Mouse (Mus musculus) intestine, embryonic 16.5 days (tissue): ENCODE results near the gene Palm3. TPM values are rescaled to one million over a fixed set of nuclear protein-coding genes. Genes with fewer than 3 reads are reported as not detected.

ENCODE experiments used
- ATAC-seq: fragments of 200-750 bp; cut with Nextera tagmentation; 2 replicates; pipeline ENCODE4 v1.8.0; 2017; ENCODE audit warnings: moderate TSS enrichment, moderate library complexity
- H3K27ac ChIP-seq: fragments of 300-500 bp; sonication (generic); 2 replicates; pipeline ENCODE4 v1.5.1; 2014; ENCODE audit warnings: mild to moderate bottlenecking, low read length
- H3K27me3 ChIP-seq: fragments of 300-500 bp; sonication (generic); replicated peaks from 2 replicates; pipeline ENCODE4 v1.6.1; 2014; ENCODE audit warnings: low read length, control low read depth, mixed read lengths; ENCODE audit not compliant: control insufficient read depth, insufficient read depth
- H3K36me3 ChIP-seq: fragments of 300-500 bp; sonication (generic); 2 replicates; pipeline ENCODE4 v1.6.1; 2014; ENCODE audit warnings: low read length, control low read depth; ENCODE audit not compliant: control insufficient read depth, insufficient read depth
- H3K4me1 ChIP-seq: fragments of 300-500 bp; sonication (generic); 2 replicates; pipeline ENCODE4 v1.6.1; 2014; ENCODE audit warnings: low read length, control low read depth, mixed read lengths; ENCODE audit not compliant: control insufficient read depth, insufficient read depth
- H3K4me2 ChIP-seq: fragments of 300-500 bp; sonication (generic); 2 replicates; pipeline ENCODE4 v1.6.1; 2014; ENCODE audit warnings: low read depth, low read length, control low read depth
- H3K4me3 ChIP-seq: fragments of 300-500 bp; sonication (generic); 2 replicates; pipeline ENCODE4 v1.5.1; 2014; ENCODE audit warnings: mild to moderate bottlenecking, low read length
- H3K9ac ChIP-seq: fragments of 300-500 bp; sonication (generic); 2 replicates; pipeline ENCODE4 v1.6.1; 2014; ENCODE audit warnings: low read depth, low read length
- H3K9me3 ChIP-seq: fragments of 300-500 bp; sonication (generic); 2 replicates; pipeline ENCODE4 v1.6.1; 2016; ENCODE audit warnings: low read length, control low read depth; ENCODE audit not compliant: control insufficient read depth
- WGBS: fragments of 180-500 bp; shearing (Covaris S2); extraction: QIAGEN DNeasy Blood & Tissue Kit; methylation state at CpG from one replicate; pipeline ENCODE4 v1.1.7; 2014; 5-methylcytosine and 5-hydroxymethylcytosine counted together
- polyA plus RNA-seq: library from polyadenylated mRNA; unstranded; fragments of >200 nt; fragmentation: Nextera tagmentation; extraction: Ambion mirVana; gene quantifications from 2 replicates; pipeline ENCODE4 v1.2.1, GENCODE M21; 2015

Palm3 gene
- polyA plus RNA-seq, 1 experiment from 2014 or later: 6.4 TPM

DNA sequence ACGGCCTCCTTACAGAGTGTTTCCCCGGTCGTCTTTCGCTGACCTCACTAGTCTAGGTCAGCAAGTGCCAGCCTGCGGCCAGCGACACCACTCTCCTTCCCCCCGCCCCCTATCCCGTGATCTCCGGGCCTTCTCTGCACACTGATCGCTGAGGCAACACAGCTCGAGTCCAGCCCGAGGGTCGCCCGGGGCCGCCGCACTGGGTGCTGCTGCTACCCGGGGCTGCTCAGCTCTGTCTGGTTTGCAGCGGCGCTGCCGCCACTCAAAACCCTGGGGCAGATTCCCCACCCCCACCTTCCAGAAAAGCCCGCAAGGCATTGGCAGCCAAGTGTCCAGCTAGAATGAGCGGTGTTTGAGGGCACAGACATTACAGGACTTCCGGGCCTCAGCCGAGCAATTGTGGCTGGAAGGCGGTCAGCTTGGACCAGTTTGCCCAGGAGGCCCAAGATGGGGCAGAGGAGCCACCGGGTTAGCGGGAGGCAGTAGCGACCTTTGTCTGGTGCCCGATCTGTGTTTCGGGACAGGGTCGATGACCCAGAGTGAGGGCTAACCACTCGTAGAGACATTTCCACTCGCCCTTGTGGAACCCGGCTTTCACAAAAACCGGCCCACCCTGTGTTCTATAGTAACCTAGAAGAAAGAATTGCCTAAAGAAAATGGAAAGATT lies 8.6 kb upstream of the Palm3 start:
- Histone ChIP-seq H3K9ac (peak overlapping the region; percentile 54), H3K36me3 (no peaks in the 10 kb centered on the region), H3K4me3 (peak overlapping the region; percentile 59), H3K9me3 (no peaks in the 10 kb centered on the region), H3K27ac (no peak overlapping the region), H3K27me3 (peaks cover 27% of the 10 kb centered on the region), H3K4me2 (peak overlapping the region; percentile 99), H3K4me1 (peaks cover 26% of the 10 kb centered on the region)
- ATAC-seq: peak; percentile 11; the same call in 1 of the 2 replicates
- 17% methylated on average over 35 of the region's 35 CpGs for WGBS

DNA sequence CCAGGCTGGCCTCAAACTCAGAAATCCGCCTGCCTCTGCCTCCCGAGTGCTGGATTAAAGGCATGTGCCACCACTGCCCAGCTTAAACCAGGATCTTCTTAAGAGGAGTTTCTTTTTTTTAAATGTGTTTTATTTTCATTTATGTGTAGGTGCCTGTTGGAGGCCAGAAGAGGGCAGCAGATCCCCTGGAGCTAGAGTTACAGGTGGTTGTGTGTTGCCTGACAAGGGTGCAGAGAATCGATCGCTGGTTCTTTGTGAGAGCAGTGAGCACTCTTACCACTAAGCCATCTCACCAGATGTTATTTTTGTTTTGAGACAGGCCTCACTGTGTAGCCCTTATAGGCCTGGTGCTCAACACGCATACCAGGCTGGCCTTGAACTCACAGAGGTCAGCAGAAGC lies 5.4 kb upstream of the Palm3 start:
- Histone ChIP-seq H3K36me3 (no peaks in the 10 kb centered on the region), H3K27me3 (peaks cover 20% of the 10 kb centered on the region), H3K4me1 (peaks cover 25% of the 10 kb centered on the region), H3K9ac (no peak overlapping the region), H3K4me2 (no peak overlapping the region), H3K27ac (no peak overlapping the region), H3K9me3 (no peaks in the 10 kb centered on the region), H3K4me3 (no peak overlapping the region)
- 96% methylated on average over 5 of the region's 5 CpGs for WGBS
- no peak for ATAC-seq

DNA sequence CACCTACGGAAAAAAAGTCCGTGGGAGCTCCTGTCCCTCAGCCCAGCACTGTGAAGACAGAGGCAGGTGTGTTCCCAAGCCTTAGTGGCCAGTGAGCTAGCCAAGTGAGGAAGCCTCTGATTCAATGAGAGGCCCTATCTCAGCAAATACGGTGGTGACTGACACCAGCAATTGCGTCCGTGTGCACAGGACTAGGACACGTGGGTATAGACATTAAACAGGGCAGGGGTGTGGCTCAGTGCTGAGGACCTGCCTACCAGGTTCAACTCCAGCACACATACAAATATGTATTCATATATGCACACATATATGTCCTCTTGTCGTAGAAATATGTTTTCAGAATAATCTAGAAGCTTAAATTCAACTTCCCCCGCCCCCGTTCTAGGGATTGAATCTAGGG lies 1.5 kb upstream of the Palm3 start:
- Histone ChIP-seq H3K4me3 (no peak overlapping the region), H3K27me3 (no peaks in the 10 kb centered on the region), H3K4me1 (peaks cover 35% of the 10 kb centered on the region), H3K9ac (no peak overlapping the region), H3K36me3 (no peaks in the 10 kb centered on the region), H3K27ac (no peak overlapping the region), H3K4me2 (no peak overlapping the region), H3K9me3 (no peaks in the 10 kb centered on the region)
- ATAC-seq: no peak
- 68% methylated on average over 9 of the region's 9 CpGs for WGBS

DNA sequence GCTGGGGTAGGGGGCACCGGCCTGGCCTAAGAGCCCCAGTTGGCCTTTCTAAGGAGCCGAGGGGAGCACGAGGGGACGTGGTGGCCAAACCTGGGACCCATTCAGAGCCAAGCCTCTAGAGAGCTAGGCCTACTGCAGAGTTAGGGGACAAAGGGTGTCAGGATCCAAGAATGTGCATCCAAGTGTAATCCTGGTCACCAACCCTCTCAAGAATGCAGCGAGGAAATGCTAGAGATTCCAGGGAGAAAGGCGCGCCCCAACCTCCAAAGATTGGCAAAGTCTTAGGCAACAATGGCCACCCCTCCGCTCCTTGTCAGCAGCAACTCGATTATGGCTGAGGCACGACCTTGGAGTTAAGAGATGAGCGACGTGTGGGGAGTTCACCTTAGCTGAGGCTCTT lies 298 bp downstream of the Palm3 start:
- peak overlapping the region; percentile 27; the same call in 1 of the 2 replicates for H3K27ac ChIP-seq
- no peaks in the 10 kb centered on the region for H3K36me3 ChIP-seq
- 40% methylated on average over 12 of the region's 12 CpGs for WGBS
- ATAC-seq: peak; percentile 7; the same call in 1 of the 2 replicates
- no peaks in the 10 kb centered on the region for H3K27me3 ChIP-seq
- H3K4me2 ChIP-seq: peak overlapping the region; percentile 51
- no peaks in the 10 kb centered on the region for H3K9me3 ChIP-seq
- H3K4me3 ChIP-seq: peak overlapping the region; percentile 41
- H3K9ac ChIP-seq: peak overlapping the region; percentile 41
- peaks cover 41% of the 10 kb centered on the region for H3K4me1 ChIP-seq

DNA sequence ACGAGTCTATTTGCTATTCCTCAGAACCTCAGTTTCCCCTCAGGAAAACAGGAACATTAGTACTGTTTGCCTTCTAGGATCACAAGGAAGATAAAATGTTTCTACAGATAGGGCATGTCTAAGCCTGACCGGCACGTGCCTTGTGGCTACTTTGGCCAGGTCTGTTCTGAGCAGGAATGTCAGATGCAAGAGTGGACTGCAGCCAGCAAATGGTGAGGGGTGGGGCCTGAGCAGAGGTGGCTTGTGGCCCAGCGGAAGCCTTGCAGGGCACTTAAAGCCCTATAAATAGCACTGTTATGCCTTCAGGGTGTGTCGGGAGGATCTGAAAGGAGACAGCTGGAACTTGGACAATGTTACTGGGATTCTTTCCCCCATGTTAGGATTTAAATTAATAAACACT lies 1.8 kb downstream of the Palm3 start:
- H3K9me3 ChIP-seq: no peaks in the 10 kb centered on the region
- H3K27me3 ChIP-seq: no peaks in the 10 kb centered on the region
- no peak overlapping the region for H3K27ac ChIP-seq
- peak; percentile 31; the same call in 1 of the 2 replicates for ATAC-seq
- H3K9ac ChIP-seq: no peak overlapping the region
- H3K4me2 ChIP-seq: peak overlapping the region; percentile 29; the same call in 1 of the 2 replicates
- H3K4me3 ChIP-seq: no peak overlapping the region
- WGBS: 7% methylated on average over 5 of the region's 5 CpGs
- H3K4me1 ChIP-seq: peaks cover 41% of the 10 kb centered on the region
- H3K36me3 ChIP-seq: no peaks in the 10 kb centered on the region

DNA sequence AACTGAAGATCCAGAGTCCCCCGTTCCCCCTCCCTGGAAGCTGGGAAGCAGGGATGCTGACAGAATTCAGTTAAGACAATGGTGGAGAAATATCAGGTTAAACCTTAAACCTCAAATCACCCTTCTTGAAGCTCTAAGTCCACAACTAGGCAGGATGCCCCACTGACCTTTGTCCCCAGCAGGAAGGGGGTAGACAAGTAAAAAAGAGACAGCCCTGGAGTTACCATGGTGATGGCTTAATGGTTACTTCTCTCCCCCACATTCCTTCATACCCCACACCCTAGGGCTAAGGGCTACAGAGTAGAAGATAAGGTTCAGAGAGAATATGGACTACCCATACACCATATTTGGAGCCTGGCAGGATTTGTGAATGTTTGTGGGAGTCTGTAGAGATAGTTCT lies 2.4 kb downstream of the Palm3 start:
- no peak overlapping the region for H3K27ac ChIP-seq
- H3K9ac ChIP-seq: no peak overlapping the region
- 38% methylated on average over 1 of the region's 1 CpGs for WGBS
- no peaks in the 10 kb centered on the region for H3K9me3 ChIP-seq
- no peaks in the 10 kb centered on the region for H3K36me3 ChIP-seq
- H3K4me1 ChIP-seq: peaks cover 41% of the 10 kb centered on the region
- ATAC-seq: peak; percentile 28; the same call in 1 of the 2 replicates
- peak overlapping the region; percentile 29; the same call in 1 of the 2 replicates for H3K4me2 ChIP-seq
- H3K27me3 ChIP-seq: no peaks in the 10 kb centered on the region
- no peak overlapping the region for H3K4me3 ChIP-seq

DNA sequence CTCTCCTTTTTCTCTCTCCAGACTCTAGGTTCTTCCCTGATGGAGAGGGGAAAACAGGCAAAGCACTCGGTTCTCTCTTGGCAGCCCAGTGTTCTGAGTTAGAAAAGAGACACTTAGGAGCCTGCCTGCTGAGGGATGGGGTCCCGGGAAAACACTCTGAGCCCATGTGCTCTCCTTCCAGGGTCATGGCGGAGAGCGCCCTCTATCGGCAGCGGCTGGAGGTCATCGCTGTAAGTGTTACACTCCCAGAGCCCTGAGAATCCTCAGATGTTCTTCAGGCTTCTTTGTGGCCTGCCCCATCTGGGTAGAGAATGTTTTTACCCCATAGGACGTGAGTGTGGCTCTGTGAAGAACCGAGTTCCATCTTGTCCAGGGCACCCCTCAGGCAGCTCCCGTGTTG lies 2.9 kb downstream of the Palm3 start:
- Histone ChIP-seq H3K4me3 (no peak overlapping the region), H3K27ac (no peak overlapping the region), H3K9ac (no peak overlapping the region), H3K9me3 (no peaks in the 10 kb centered on the region), H3K4me2 (no peak overlapping the region), H3K36me3 (no peaks in the 10 kb centered on the region), H3K27me3 (no peaks in the 10 kb centered on the region), H3K4me1 (peaks cover 41% of the 10 kb centered on the region)
- no peak for ATAC-seq
- WGBS: 17% methylated on average over 10 of the region's 10 CpGs

DNA sequence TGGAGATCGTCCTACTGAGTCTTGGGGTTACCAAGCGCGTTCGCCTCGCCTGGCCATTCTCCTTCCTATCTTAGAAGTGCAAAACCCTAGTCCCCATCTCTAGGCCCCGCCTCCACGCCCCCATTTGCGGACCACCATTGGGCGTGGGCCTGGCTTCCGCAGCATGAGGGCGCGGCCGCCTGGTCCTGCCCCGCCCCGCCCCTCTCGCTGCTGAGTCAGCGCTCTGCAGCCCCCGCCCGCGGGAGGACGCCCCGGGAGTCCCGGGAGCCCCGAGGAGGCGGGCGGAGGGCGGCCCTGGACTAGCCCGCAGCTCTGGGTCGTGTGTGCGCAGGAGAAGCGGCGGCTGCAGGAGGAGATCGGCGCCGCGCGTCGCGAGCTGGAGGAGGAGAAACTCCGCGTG lies 4.6 kb downstream of the Palm3 start:
- H3K27ac ChIP-seq: no peak overlapping the region
- peak overlapping the region; percentile 64 for H3K9ac ChIP-seq
- 6% methylated on average over 41 of the region's 41 CpGs for WGBS
- peaks cover 32% of the 10 kb centered on the region for H3K4me1 ChIP-seq
- no peaks in the 10 kb centered on the region for H3K36me3 ChIP-seq
- H3K9me3 ChIP-seq: no peaks in the 10 kb centered on the region
- no peaks in the 10 kb centered on the region for H3K27me3 ChIP-seq
- peak overlapping the region; percentile 90 for H3K4me2 ChIP-seq
- peak overlapping the region; percentile 51 for H3K4me3 ChIP-seq
- ATAC-seq: peak; percentile 34

DNA sequence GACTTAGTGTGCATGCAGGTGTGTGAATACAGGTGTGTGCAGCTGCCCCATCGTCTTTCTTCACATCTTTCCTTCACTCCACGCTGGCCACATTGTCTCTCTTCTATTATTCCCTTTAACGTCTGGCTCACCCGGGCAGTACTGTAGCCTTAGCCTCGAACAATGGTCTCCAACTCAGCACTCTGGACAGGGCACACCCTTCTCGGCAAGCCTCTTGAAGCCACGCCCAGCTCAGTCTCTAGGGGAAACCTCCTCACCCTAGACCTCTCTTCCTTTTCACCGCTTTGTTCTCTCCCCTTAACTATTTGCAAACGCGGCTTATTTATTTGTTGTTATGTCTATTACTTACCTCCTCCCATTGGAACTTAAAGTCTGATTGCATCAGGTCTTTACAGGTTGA lies 6.2 kb downstream of the Palm3 start:
- 20% methylated on average over 10 of the region's 10 CpGs for WGBS
- no peak for ATAC-seq
- H3K9me3 ChIP-seq: no peaks in the 10 kb centered on the region

DNA sequence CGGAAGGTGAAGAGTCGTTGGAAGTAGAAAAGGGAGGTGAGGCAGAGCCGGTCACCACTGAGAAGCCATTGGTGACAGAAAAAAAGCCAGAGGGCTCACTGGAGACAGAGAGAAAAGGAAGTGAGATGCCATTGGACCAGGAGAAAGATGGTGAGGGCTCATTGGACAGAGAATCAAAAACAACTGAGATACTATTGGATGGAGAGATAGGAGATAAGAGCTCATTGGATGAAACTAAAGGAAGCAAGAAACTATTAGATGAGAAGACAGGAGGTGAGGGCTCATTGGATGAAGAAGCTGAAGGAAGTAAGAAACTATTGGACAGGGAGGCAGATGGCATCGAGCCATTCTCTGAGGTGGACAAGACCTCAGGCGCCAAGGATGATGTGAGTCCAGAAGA lies 8.0 kb downstream of the Palm3 start:
- WGBS: 91% methylated on average over 5 of the region's 5 CpGs
- H3K27ac ChIP-seq: no peak overlapping the region
- no peak overlapping the region for H3K9ac ChIP-seq
- H3K36me3 ChIP-seq: no peaks in the 10 kb centered on the region
- no peaks in the 10 kb centered on the region for H3K9me3 ChIP-seq
- no peaks in the 10 kb centered on the region for H3K27me3 ChIP-seq
- no peak overlapping the region for H3K4me3 ChIP-seq
- no peak overlapping the region for H3K4me2 ChIP-seq
- ATAC-seq: no peak
- peaks cover 6% of the 10 kb centered on the region; the same call in 1 of the 2 replicates for H3K4me1 ChIP-seq

More for the DNA sequence above, 6.2 kb downstream of the Palm3 start:
- H3K36me3 ChIP-seq: no peaks in the 10 kb centered on the region
- no peak overlapping the region for H3K4me2 ChIP-seq
- H3K27me3 ChIP-seq: no peaks in the 10 kb centered on the region
- peaks cover 23% of the 10 kb centered on the region for H3K4me1 ChIP-seq
- H3K27ac ChIP-seq: no peak overlapping the region
- no peak overlapping the region for H3K4me3 ChIP-seq
- no peak overlapping the region for H3K9ac ChIP-seq
